ENCODE assay signal across 8 mouse cellular contexts in genomic region chr16:56037138-56038010, GRCm38 (mm10). TPM values are rescaled to one million over a fixed set of nuclear protein-coding genes. Genes with fewer than 3 reads are reported as not detected.
DNase-seq lines count a peak whose midpoint lies in the region; ATAC-seq and TF ChIP-seq lines count a peak whose summit lies in the region.

Gene Trmt10c, minus strand, starts transcription at chr16:56037819.

- H3K9ac ChIP-seq in forebrain, embryonic 11.5 days (ENCODE audit: low read length) = peak within 1 kb of the TSS; percentile 74
- peak within 1 kb of the TSS; percentile 98 for H3K9ac ChIP-seq in heart, embryonic 16.5 days (ENCODE audit: low read length)
- H3K9ac ChIP-seq in liver, embryonic 14.5 days (replicated peaks) = peak within 1 kb of the TSS; percentile 83
- H3K9ac ChIP-seq in stomach, embryonic 15.5 days = peak within 1 kb of the TSS; percentile 93

- peak within 1 kb of the TSS; percentile 74 for H3K4me2 ChIP-seq in forebrain, embryonic 11.5 days (ENCODE audit: low read depth, low read length, severe bottlenecking)
- peak within 1 kb of the TSS; percentile 86 for H3K4me2 ChIP-seq in heart, embryonic 16.5 days (ENCODE audit: low read depth, low read length)
- H3K4me2 ChIP-seq in liver, embryonic 14.5 days (ENCODE audit: low read depth) = peak within 1 kb of the TSS; percentile 94
- peak within 1 kb of the TSS; percentile 58 for H3K4me2 ChIP-seq in stomach, embryonic 15.5 days

- TF ChIP-seq EP300 in liver, embryonic 14.5 days (IDR thresholded peaks at IDR 0.05; ENCODE audit: low read depth) = peak; percentile 44; the same call in 1 of the 2 replicates

- peak; percentile 83 for DNase-seq in c-Kit-positive CD71-positive TER-119-negative erythroid progenitor cells, embryonic 14.5 days (ENCODE audit: low read depth)
- DNase-seq in forebrain, embryonic 11.5 days (ENCODE audit: low spot score) = peak; percentile 95
- peak; percentile 96 for DNase-seq in kidney, postnatal 25 days
- peak; percentile 72 to 84 (median 76) for DNase-seq in liver, embryonic 14.5 days (ENCODE audit: low read depth in 3 of 3, low spot score in 3 of 3)
- DNase-seq in neural tube, embryonic 10.5 days (ENCODE audit: extremely low spot score, low spot score) = peak; percentile 97

- under 1% methylated on average over 63 of the region's 63 CpGs for WGBS in forebrain, embryonic 11.5 days
- WGBS in heart, embryonic 16.5 days = under 1% methylated on average over 63 of the region's 63 CpGs
- under 1% methylated on average over 63 of the region's 63 CpGs for WGBS in liver, embryonic 14.5 days (ENCODE audit: insufficient replicate concordance)
- WGBS in stomach, embryonic 15.5 days = under 1% methylated on average over 63 of the region's 63 CpGs

- TF ChIP-seq CTCF in E14TG2a.4 (conservative IDR thresholded peaks at IDR 0.05; ENCODE audit: low read length) = no peak
- no peak for TF ChIP-seq CTCF in liver, embryonic 14.5 days (IDR thresholded peaks at IDR 0.05; ENCODE audit: low read depth)

- peak; percentile 100 for ATAC-seq in forebrain, embryonic 11.5 days (replicated peaks; ENCODE audit: low FRiP score)
- ATAC-seq in heart, embryonic 16.5 days (replicated peaks; ENCODE audit: extremely low read depth, insufficient read depth, low FRiP score) = peak; percentile 99
- peak; percentile 100 for ATAC-seq in liver, embryonic 14.5 days (ENCODE audit: insufficient read depth)
- ATAC-seq in stomach, embryonic 15.5 days (ENCODE audit: insufficient read depth, low FRiP score, low read depth) = peak; percentile 99

- peaks cover 38% of the 10 kb centered on the region for H3K36me3 ChIP-seq in E14TG2a.4 (ENCODE audit: insufficient read depth, low read length)
- no peaks in the 10 kb centered on the region; the same call in 1 of the 2 replicates for H3K36me3 ChIP-seq in forebrain, embryonic 11.5 days (ENCODE audit: control insufficient read depth, insufficient read depth, low read length)
- H3K36me3 ChIP-seq in heart, embryonic 16.5 days (ENCODE audit: control insufficient read depth, insufficient read depth) = peaks cover 14% of the 10 kb centered on the region
- H3K36me3 ChIP-seq in liver, embryonic 14.5 days (replicated peaks; ENCODE audit: control insufficient read depth, insufficient read depth, low read depth) = peaks cover 24% of the 10 kb centered on the region
- peaks cover 3% of the 10 kb centered on the region for H3K36me3 ChIP-seq in stomach, embryonic 15.5 days

- H3K27ac ChIP-seq in forebrain, embryonic 11.5 days (ENCODE audit: low read depth, low read length) = peak within 1 kb of the TSS; percentile 65
- H3K27ac ChIP-seq in heart, embryonic 16.5 days (ENCODE audit: low read length) = peak within 1 kb of the TSS; percentile 91
- peak within 1 kb of the TSS; percentile 82 for H3K27ac ChIP-seq in liver, embryonic 14.5 days
- peak within 1 kb of the TSS; percentile 95 for H3K27ac ChIP-seq in stomach, embryonic 15.5 days

- H3K4me3 ChIP-seq in E14TG2a.4 (replicated peaks; ENCODE audit: low read length) = peak within 1 kb of the TSS; percentile 91
- H3K4me3 ChIP-seq in forebrain, embryonic 11.5 days (ENCODE audit: low read depth, low read length) = peak within 1 kb of the TSS; percentile 84
- H3K4me3 ChIP-seq in heart, embryonic 16.5 days (ENCODE audit: low read length) = peak within 1 kb of the TSS; percentile 97
- peak within 1 kb of the TSS; percentile 88 to 94 for H3K4me3 ChIP-seq in liver, embryonic 14.5 days (ENCODE audit: insufficient read depth in 1 of 2, low read depth in 2 of 2, low read length in 2 of 2)
- peak within 1 kb of the TSS; percentile 98 for H3K4me3 ChIP-seq in stomach, embryonic 15.5 days (replicated peaks)

- H3K4me1 ChIP-seq in E14TG2a.4 (replicated peaks; ENCODE audit: low read depth, low read length) = peaks cover 25% of the 10 kb centered on the region
- 0 out of 2 replicates have a peak, but pooled peaks cover 5% of the 10 kb centered on the region for H3K4me1 ChIP-seq in forebrain, embryonic 11.5 days (replicated peaks; ENCODE audit: control insufficient read depth, insufficient read depth, low read length)
- H3K4me1 ChIP-seq in heart, embryonic 16.5 days (ENCODE audit: control insufficient read depth, insufficient read depth, low read length) = peaks cover 11% of the 10 kb centered on the region
- peaks cover 3 to 11% of the 10 kb centered on the region in 2 experiments for H3K4me1 ChIP-seq in liver, embryonic 14.5 days (replicated peaks; ENCODE audit: control insufficient read depth in 2 of 2, insufficient read depth in 2 of 2, low read length in 1 of 2)
- peaks cover 5% of the 10 kb centered on the region; the same call in 1 of the 2 replicates for H3K4me1 ChIP-seq in stomach, embryonic 15.5 days

- H3K27me3 ChIP-seq in E14TG2a.4 (ENCODE audit: insufficient read depth, low read length) = no peaks in the 10 kb centered on the region
- H3K27me3 ChIP-seq in forebrain, embryonic 11.5 days (ENCODE audit: control insufficient read depth, insufficient read depth, low read length) = no peaks in the 10 kb centered on the region
- H3K27me3 ChIP-seq in heart, embryonic 16.5 days (ENCODE audit: control insufficient read depth, insufficient read depth, low read length) = no peaks in the 10 kb centered on the region
- no peaks in the 10 kb centered on the region for H3K27me3 ChIP-seq in liver, embryonic 14.5 days (ENCODE audit: control insufficient read depth, insufficient read depth, low read length)
- no peaks in the 10 kb centered on the region for H3K27me3 ChIP-seq in stomach, embryonic 15.5 days (replicated peaks)

- peaks cover 3% of the 10 kb centered on the region for H3K9me3 ChIP-seq in E14TG2a.4 (ENCODE audit: low read length)
- H3K9me3 ChIP-seq in forebrain, embryonic 11.5 days (ENCODE audit: control insufficient read depth, low read length) = no peaks in the 10 kb centered on the region
- H3K9me3 ChIP-seq in heart, embryonic 16.5 days (replicated peaks; ENCODE audit: control insufficient read depth, low read length) = no peaks in the 10 kb centered on the region
- no peaks in the 10 kb centered on the region for H3K9me3 ChIP-seq in liver, embryonic 14.5 days (ENCODE audit: control insufficient read depth, low read length)
- H3K9me3 ChIP-seq in stomach, embryonic 15.5 days = no peaks in the 10 kb centered on the region

RNA-seq across cellular contexts. Expression of gene Trmt10c, which starts in this region (rescaled TPM):
- 31.2 and 33.6 TPM in 2 replicates for polyA plus RNA-seq in forebrain, embryonic 11.5 days (2014; fragmentation: Nextera tagmentation; extraction: Ambion mirVana)
- 21.2 and 24.3 TPM in 2 replicates for polyA plus RNA-seq in heart, embryonic 16.5 days (2015; fragmentation: Nextera tagmentation; extraction: Ambion mirVana)
- 3.2 and 6.1 TPM in 2 replicates for polyA plus RNA-seq in liver, embryonic 14.5 days (2012; rRNA removed)
- polyA plus RNA-seq in liver, embryonic 14.5 days (2014; fragmentation: Nextera tagmentation; extraction: Ambion mirVana) = 16.1 and 17.7 TPM in 2 replicates
- polyA plus RNA-seq in stomach, embryonic 15.5 days (2015; fragmentation: Nextera tagmentation; extraction: Ambion mirVana) = 28.0 and 28.1 TPM in 2 replicates

Comparison
In these comparisons a context has a peak if more than half of its experiments do, and no peak if none do; other contexts are left out.
1. Peak in every context shown above with its lines: DNase-seq, ATAC-seq, H3K4me3 ChIP-seq and H3K27ac ChIP-seq.